Mouse (Mus musculus) cortical plate, adult 2 months (tissue): ENCODE data around the gene Ncoa3.

Source experiments
- CTCF ChIP-seq: fragments of 200-500 bp; IDR thresholded peaks from 2 replicates; pipeline ENCODE4 v1.5.1; 2011; ENCODE audit warnings: mild to moderate bottlenecking, control low read depth, low read length; ENCODE audit not compliant: insufficient read depth; ENCODE audit errors: extremely low read depth
- POLR2A ChIP-seq: fragments of 200-500 bp; IDR thresholded peaks from 2 replicates; pipeline ENCODE4 v1.6.1; 2011; ENCODE audit warnings: mild to moderate bottlenecking, low read length, control low read depth; ENCODE audit not compliant: insufficient read depth; ENCODE audit errors: extremely low read depth

DNA sequence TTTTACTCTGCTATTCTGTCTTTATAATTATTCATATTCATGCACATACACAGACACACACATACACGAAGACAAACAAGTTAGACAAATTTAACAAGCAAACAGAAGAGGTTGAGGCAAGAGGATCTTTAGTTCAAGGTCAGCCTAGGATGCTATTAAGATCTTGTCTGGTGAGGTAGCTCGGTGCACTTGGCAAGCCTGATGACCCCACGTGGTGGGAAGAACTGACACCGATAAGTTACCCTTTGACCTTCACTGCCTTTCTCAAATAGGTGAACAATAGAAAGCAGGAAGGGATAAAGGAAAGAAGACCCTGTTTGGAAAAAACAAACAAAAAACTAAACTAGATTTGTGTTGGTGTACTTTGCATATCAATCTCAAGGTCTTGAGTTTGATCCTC, 10.0 kb downstream of the Ncoa3 start:
- TF ChIP-seq CTCF (no peak), POLR2A (no peak)
